Mouse (Mus musculus) layer of hippocampus, adult 8-10 months (tissue): ENCODE measurements around the gene Matn1. TPM values are rescaled to one million over a fixed set of nuclear protein-coding genes. Genes with fewer than 3 reads are reported as not detected.

Source experiments
- DNase-seq, 2 experiments: peaks; one replicate each; pipeline ENCODE4 v3.0.0; 2022; ENCODE audit warnings: low spot score in 2 of 2
- total RNA-seq, 4 experiments: library from RNA; stranded (reverse); gene quantifications; 2 replicates each; pipeline ENCODE4 v1.2.4; 2022

The Matn1 gene
- total RNA-seq, 4 experiments from 2014 or later: 0.69 to 1.2 (median 0.91) TPM

DNA sequence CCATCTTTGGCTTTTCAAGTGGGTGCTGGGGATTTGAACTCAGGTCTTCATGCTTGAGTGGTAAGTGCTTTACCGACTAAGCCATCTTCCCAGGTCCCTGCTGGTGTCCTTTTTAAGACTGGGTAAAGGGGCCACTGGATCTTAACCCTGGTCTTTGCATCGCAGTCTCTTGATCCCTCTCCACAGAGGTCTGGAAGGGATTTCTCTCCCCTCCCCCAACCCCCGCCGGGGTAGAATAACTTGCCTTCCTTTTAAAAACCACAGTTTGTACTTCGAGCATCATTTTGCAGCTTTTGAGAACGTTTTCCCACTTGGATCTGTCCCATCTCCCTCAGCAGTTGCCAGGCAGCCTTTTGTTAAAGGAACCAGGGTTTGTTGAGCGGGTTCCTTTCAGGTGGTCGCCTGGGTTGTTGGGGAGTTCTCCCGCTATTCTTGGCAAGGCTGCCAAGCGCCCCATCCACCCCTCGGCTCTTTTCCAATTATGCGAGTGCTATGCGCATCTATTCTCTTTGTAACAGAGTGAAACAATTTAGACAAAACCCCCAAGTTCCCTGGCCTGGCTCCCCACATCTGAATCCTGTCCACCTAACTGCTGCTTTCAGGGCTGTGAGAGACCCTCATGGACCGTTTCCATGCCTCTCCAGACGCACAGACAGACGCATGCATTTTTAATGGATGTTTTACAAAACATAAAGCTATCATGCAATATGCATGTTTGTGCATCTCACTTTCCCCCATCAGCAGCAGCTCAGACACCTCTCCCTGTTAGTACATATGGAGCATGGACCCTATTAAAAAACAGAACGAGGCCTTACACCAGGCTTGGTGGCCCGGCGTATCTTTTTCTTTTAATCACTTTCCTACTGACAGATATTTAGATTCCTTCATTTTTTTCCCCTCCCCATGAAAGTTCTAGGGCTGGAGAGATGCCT is 29.4 kb downstream of the Matn1 start:
- peak; percentile 55 to 64 for DNase-seq

DNA sequence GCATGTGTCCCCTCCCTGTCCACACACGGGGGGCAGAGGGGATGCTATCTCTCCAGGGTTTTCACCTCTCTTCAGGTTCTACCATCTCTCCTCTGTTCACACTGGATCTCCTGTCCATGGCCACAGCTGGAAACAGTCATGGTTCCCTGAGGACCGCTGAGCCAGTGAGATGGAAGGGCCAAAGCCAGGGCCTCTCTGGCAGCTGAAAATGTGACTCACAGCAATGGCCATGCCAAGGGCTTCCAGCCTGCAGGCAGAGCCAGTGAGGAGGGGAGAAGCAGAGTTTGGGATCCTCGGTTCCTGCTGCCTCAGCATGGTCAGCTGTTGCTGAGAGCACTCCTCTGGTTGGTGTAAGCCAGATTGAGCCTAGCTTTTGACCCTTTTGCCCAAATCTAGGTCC is 34.8 kb downstream of the Matn1 start:
- DNase-seq: no peak

DNA sequence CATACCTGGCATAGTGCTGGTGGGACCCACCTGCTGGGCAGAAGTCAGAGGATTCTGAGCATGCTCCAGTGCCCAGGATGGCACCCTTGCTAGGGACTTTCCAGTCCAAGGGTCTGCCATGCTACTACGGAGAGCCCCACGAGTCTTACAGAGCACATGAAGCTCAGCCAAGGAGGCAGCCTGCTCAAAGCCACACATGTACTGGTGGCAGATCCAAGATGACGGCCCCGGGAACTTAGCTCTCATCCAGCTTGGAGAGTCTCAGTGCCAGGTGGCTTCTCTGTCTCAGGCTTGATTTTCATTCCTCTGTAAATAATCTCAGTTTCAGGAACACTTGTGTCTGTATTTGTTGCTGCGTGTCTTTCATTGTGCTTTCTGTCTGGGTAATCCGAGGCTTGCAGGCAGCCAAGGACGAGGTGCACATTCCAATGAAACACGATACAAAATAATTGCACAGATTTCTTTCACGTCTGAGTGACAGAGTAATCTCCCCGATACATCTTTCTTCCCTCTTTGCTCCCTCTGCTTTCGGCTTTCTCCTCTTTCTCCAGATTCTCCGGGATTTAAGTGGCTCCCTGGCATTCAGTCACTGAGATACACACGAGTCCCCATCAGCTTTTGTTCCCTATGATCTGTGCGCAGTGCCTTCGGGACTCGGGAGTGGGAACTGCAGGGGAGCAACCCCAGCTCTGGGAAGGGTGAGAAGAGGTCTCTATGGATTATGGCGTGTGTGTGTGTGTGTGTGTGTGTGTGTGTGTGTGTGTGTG is 40.4 kb downstream of the Matn1 start:
- DNase-seq: peak in 1 of 2 experiments; percentile 14

DNA sequence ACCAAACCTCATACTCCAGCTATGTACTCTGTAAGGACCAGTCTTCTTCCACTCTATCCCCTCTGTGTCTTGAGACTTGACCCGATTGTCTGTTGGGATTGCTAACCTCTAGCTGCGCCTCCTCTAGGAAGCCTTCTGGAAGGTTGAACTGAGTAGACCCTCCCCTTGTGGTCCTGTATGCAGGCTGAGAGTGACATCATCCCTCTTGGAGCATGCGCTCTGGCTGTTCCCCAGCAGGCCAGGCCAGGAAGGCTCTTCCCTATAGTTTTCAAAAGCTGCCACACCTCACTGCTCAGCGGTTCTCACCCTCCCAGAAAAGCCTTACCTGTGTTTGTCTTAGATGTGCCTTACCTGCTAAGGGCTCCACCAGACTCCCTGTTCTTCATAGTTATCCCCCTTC is 42.9 kb downstream of the Matn1 start:
- DNase-seq: no peak

DNA sequence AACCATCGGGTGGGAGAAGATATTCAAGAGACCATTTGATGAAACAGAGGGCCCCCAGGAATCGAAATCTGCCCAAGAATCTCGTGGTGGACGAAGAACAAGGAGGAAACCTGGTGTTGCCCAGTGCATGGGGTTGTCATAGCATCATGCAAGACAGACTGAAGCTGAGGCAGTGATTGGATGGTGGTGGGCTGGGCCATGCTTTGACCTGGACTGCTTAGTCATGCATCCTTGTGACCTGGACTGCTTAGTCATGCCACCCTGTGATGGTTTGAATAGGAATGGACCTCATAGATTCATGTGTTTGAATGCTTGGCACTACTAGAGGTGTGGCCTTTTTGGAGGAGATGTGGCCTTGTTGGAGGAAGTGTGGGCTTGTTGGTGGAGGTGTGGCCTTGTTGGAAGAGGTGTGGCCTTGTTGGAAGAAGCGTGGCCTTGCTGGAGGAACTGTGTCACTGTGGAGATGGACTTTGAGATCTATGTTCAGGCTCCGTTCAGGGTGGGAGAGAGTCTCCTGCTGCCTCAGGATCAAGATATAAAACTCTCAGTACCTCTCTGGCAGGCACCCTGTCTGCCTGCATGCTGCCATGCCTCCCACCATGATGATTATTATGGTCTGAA is 44.1 kb downstream of the Matn1 start:
- no peak for DNase-seq

DNA sequence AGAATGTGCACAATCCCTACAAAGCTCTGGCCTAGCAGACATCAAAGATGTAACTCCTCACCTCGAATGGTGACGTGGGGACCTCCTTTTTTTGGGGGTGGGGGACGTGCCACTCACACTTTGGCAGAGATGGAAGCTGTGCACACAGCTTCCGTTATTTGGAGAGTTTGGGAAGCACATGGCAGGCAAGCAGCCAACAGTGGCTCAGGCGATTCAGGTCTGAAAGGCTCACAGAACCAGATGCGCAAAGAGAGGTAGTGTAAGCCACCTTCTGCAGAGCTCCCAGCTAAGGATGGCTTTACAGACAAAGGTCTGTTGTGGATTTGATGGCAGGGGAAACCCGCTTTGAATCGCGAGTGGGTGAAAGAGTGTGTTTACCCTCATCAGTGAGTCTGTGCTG is 45.0 kb downstream of the Matn1 start:
- DNase-seq: no peak

DNA sequence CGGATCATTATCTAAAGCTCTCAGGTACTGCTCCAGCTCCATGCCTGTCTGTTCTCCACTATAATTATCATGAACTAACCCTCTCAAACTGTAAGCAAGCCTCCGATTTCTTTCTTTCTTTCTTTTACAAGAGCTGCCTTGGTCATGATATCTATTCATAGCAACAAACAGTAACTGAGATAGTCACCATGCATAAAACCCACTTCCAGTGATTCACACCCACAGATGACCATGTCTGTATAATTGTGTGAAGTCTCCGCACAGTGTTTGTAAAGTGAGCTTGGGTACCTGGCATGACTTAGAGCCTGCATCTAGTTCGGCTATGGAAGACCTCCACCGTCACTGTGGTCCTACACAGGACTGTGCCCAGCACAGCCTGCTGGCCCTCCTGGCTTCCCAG is 46.8 kb downstream of the Matn1 start:
- no peak for DNase-seq

DNA sequence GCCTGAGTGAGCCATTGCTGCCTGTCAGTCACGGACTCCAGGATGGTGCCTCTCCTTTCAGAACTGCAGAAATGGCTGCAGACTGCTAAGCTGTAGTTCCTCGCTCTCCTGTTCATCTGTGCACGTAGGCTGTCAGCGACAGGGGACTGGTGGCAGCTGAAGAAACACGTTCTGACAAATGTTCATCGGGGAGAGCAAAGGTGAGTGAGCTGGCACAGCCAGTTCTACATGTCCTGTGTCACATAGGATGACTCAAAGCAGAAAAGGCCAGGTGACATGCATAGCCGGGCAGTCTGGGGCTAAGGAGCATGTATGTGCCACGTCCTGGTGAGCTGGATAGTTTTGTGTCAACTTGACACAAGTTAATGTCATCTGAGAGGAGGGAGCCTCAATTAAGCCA is 50.4 kb downstream of the Matn1 start:
- no peak for DNase-seq

DNA sequence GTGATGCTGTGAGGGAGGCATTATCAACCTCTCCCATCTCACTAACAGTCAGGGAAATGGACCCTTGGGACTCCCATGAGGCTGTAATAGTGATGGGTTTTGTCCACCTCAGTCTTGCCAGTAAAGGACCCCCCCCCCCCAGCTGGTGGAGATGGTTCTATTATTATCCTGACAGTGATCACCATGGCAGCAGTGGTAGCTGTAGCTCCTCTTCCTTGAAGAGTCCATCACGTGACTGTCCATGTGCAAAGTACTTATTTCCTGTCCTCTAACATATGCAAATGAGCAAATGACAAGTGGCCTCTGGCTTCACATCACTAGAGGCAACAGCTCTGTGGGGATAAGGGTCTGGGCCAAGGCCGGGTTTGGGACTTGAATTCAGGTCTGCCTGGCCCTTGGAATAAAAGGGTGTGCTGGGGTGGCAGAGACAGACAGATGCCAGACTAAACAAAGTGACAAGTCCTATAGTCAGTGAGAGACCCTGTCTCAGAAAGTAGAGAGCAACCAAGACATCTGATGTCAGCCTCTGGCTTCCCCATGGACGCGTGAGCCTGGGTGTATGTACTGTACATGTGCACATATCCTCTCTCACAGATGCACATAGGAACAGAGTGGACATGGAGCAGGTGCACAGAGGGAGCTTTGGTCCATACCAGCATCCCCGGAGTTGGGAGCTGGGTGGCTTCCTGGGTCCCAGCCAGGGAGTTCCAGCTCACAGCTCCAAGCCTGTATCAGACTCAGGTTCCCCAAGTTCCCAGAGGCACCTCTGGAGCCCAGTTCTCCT is 55.8 kb downstream of the Matn1 start:
- DNase-seq: no peak

DNA sequence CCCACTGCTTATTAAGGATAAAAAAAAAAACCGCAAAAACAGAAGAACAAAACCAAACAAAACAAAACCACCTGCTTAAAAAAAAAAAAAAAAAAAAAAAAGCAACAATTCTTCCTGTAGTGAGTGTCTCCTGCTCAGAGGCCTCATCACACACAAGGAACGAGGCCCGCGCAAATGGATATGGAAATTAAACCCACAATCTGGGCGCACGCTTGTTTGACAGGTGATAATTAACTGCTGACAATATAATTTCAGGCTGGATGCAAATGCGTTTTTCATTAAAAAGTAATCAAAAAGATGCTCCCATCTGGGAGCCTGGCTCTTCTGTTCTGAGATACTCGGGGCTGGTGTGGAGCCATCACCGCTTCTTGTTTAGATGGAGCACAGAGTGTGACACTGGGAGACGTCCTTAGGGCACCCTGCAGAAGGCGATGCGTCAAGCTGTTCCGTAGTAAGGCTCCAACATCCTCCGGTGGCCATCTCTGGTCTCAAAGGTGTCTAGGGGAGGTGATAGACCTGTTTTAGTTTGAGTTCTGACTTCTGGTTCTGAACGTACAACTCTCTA is 56.5 kb downstream of the Matn1 start:
- DNase-seq: no peak

Other genes with a start within 250 kb of the Matn1 start
- 100 to 1,000 TPM; 146 to 169 (median 150) TPM for gene Sdc3, start 151.8 kb upstream of the Matn1 start, total RNA-seq
- gene Laptm5, start 31.3 kb upstream of the Matn1 start, total RNA-seq: 100 to 1,000 TPM in 2 of 4 experiments, 10 to 100 TPM in 2; 31.4 to 224 (median 109) TPM